Mouse (Mus musculus): ENCODE results near the gene Rbfox2. TPM values are rescaled to one million over a fixed set of nuclear protein-coding genes. Genes with fewer than 3 reads are reported as not detected.

Gene Rbfox2
- polyA plus RNA-seq, 1 experiment = 6.1 TPM

DNA sequence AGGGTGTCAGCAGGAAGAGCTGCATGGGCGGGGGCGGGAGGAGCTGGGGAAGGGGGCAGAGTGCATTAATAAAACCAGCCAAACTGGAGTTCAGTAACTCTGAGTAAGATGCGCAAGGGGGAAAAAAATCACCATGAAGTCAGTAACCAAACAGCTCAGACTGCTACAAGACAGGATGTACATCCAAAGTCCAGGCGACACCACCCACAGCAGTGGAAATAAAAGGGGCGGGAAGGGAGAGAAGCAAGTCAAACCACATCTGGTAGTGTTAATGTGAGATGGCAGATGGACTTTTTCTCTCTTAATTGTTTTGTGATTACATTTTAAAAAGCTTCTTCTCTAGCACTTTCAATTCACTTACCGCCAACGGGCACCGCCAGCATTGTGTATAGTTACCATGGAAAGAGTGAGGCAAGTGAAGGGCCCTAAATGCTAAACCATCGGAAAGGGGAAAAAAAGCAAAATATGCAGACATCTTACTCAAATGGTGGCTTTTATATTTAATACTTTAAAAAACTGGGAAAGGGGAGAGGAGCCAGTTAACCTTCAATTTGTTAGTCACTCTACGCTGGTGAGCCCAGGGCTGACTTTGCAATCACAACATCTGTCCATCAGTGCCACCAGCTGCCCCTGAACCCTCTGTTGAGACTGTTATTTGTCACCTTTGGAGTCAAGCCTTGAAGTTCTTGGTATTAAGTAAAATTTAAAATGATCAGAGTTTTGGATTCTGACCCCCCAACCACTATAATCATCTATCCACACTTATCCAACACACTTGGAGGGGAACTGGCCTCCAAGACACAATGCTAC is 202.2 kb downstream of the Rbfox2 start:
- WGBS = 87% methylated on average over 10 of the region's 10 CpGs
- Histone ChIP-seq H3K4me3 (replicated peaks; ENCODE audit: control insufficient read depth, low read depth, low read length) (no peak overlapping the region), H3K4me1 (ENCODE audit: control insufficient read depth, insufficient read depth, low read length) (no peaks in the 10 kb centered on the region), H3K27ac (ENCODE audit: control insufficient read depth, insufficient read depth, low read depth, low read length, poor library complexity) (no peak overlapping the region)
- TF ChIP-seq POLR2A (IDR thresholded peaks at IDR 0.05; ENCODE audit: borderline replicate concordance, control insufficient read depth, low read depth, low read length) (no peak), CTCF (IDR thresholded peaks at IDR 0.05; ENCODE audit: control insufficient read depth, insufficient read depth, low read length) (no peak)

DNA sequence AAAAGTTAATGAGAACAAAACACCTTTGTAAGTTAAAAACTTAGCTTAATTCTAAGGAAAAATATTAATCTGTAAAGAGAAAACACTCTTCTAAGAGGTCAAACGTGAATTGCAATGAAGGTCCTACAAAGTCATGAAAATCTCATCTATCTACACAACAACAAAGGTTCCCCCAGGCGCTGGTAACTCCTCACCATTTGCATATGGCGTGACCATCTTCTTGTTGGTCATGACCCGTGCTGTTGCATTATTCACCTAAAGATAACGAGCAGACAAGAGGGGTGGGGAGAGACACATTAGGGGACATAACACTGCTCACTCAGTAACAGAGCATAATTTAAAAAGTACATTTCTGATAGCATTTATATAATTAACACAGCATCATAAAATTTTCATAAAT is 204.1 kb downstream of the Rbfox2 start:
- 68% methylated on average over 5 of the region's 5 CpGs for WGBS

DNA sequence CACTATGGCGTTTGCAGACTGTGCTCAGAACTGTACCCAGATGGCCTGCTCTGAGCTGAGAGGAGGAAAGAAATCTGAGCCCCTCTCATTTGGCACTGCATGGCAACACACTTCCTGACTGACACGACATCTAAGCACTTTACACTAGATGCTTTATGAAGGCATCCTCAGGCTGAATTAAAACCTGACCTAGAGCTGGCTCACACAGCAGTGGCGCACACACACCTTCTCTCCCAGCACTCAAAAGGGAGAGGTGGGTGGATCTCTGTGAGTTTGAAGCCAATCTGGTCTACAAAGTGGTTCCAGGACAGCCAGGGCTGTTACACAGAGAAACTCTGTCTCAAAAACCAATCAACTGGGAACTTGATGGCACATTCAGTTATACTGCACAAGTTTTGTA is 207.0 kb downstream of the Rbfox2 start:
- Histone ChIP-seq H3K4me1 (ENCODE audit: control insufficient read depth, insufficient read depth, low read length) (no peaks in the 10 kb centered on the region), H3K4me3 (replicated peaks; ENCODE audit: control insufficient read depth, low read depth, low read length) (no peak overlapping the region), H3K27ac (ENCODE audit: control insufficient read depth, insufficient read depth, low read depth, low read length, poor library complexity) (no peak overlapping the region)
- no peak for TF ChIP-seq POLR2A (IDR thresholded peaks at IDR 0.05; ENCODE audit: borderline replicate concordance, control insufficient read depth, low read depth, low read length)
- no peak for TF ChIP-seq CTCF (IDR thresholded peaks at IDR 0.05; ENCODE audit: control insufficient read depth, insufficient read depth, low read length)
- 63% methylated on average over 3 of the region's 3 CpGs for WGBS

More for the DNA sequence above, 204.1 kb downstream of the Rbfox2 start:
- Histone ChIP-seq H3K27ac (ENCODE audit: control insufficient read depth, insufficient read depth, low read depth, low read length, poor library complexity) (no peak overlapping the region), H3K4me1 (ENCODE audit: control insufficient read depth, insufficient read depth, low read length) (no peaks in the 10 kb centered on the region), H3K4me3 (replicated peaks; ENCODE audit: control insufficient read depth, low read depth, low read length) (no peak overlapping the region)
- TF ChIP-seq POLR2A (IDR thresholded peaks at IDR 0.05; ENCODE audit: borderline replicate concordance, control insufficient read depth, low read depth, low read length) (no peak), CTCF (IDR thresholded peaks at IDR 0.05; ENCODE audit: control insufficient read depth, insufficient read depth, low read length) (no peak)

DNA sequence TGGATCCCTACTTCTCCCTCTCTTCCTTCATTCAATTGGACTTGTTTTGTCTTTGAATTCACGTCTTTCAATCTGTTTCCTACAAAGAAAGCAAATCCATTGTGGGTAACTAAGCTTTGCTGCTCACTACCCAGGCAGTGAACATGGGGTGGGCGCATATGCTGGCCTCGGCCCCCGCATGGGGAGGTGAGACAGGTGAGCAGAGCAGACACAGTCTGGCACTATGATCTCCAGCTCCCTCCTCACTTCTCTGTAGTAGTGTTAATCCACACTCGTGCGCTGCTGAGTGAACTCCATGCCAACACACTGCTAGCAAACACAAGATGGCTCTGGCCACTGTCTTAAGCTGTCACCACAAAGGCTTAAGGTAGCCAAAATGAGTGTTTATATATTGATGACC is 209.4 kb downstream of the Rbfox2 start:
- WGBS = 83% methylated on average over 6 of the region's 6 CpGs
- no peak for TF ChIP-seq CTCF (IDR thresholded peaks at IDR 0.05; ENCODE audit: control insufficient read depth, insufficient read depth, low read length)
- no peak for TF ChIP-seq POLR2A (IDR thresholded peaks at IDR 0.05; ENCODE audit: borderline replicate concordance, control insufficient read depth, low read depth, low read length)
- H3K27ac ChIP-seq (ENCODE audit: control insufficient read depth, insufficient read depth, low read depth, low read length, poor library complexity) = no peak overlapping the region
- H3K4me3 ChIP-seq (replicated peaks; ENCODE audit: control insufficient read depth, low read depth, low read length) = no peak overlapping the region
- no peaks in the 10 kb centered on the region for H3K4me1 ChIP-seq (ENCODE audit: control insufficient read depth, insufficient read depth, low read length)

DNA sequence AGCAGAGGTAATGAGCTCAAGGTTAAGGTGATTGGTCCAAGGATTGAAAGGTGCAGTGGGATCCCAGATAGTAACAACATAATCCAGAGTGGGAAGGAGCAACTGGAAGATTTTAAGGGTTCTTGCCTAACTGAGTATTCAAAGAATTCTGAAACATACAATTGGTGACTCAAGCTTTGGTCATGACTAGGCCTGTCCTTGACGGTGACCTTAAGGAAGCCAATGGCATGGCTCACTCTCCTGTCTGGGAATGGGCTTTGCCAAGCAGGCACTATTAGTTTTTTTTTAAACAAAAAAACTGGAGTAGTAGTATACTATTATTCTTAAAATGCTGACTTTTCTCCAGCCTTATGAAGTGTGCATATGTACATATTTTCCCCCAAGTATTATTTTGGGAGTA is 211.6 kb downstream of the Rbfox2 start:
- H3K4me1 ChIP-seq (ENCODE audit: control insufficient read depth, insufficient read depth, low read length) = no peaks in the 10 kb centered on the region
- WGBS = 89% methylated on average over 1 of the region's 1 CpGs
- H3K27ac ChIP-seq (ENCODE audit: control insufficient read depth, insufficient read depth, low read depth, low read length, poor library complexity) = no peak overlapping the region
- no peak overlapping the region for H3K4me3 ChIP-seq (replicated peaks; ENCODE audit: control insufficient read depth, low read depth, low read length)
- TF ChIP-seq POLR2A (IDR thresholded peaks at IDR 0.05; ENCODE audit: borderline replicate concordance, control insufficient read depth, low read depth, low read length) (no peak), CTCF (IDR thresholded peaks at IDR 0.05; ENCODE audit: control insufficient read depth, insufficient read depth, low read length) (no peak)

DNA sequence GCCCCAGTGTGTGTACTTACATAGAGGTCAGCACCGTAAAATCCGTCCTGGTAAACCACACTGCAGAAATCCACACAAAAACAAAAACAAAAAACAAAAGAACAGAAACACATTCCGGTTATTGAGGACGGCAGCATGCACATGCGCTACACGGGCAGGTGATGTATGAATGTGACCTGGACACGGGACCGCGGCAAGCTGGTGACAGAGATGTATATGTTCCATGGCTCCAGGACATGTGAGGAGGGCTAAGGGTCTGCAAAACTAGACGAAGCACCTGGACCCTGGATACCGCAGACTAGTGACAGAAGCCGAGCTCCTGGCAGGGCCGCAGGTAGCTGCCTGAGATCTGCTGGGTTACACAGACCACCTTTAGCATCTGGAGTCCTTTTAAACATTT is 212.4 kb downstream of the Rbfox2 start:
- Histone ChIP-seq H3K4me1 (ENCODE audit: control insufficient read depth, insufficient read depth, low read length) (no peaks in the 10 kb centered on the region), H3K27ac (ENCODE audit: control insufficient read depth, insufficient read depth, low read depth, low read length, poor library complexity) (no peak overlapping the region), H3K4me3 (replicated peaks; ENCODE audit: control insufficient read depth, low read depth, low read length) (no peak overlapping the region)
- 91% methylated on average over 13 of the region's 13 CpGs for WGBS
- TF ChIP-seq CTCF (IDR thresholded peaks at IDR 0.05; ENCODE audit: control insufficient read depth, insufficient read depth, low read length) (no peak), POLR2A (IDR thresholded peaks at IDR 0.05; ENCODE audit: borderline replicate concordance, control insufficient read depth, low read depth, low read length) (no peak)

DNA sequence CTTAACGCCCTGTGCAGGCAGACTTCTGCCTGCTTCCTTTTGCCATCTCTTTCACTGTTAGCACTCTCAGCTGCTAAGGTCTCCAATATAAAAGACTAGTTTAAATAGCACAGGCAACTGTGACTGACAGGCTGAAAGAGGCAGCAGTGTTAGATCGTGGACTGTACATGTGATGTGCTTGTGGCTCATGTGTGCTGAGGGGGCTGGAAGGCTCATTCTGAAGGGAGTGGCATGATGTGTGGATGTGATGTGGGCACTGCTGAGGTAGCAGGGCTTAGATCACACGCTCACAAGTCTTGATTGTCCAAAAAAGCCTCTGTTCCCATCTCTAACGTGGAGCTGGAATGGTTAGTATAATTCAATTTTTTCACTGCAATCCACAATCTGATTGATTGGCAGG is 215.4 kb downstream of the Rbfox2 start:
- TF ChIP-seq CTCF (IDR thresholded peaks at IDR 0.05; ENCODE audit: control insufficient read depth, insufficient read depth, low read length) (no peak), POLR2A (IDR thresholded peaks at IDR 0.05; ENCODE audit: borderline replicate concordance, control insufficient read depth, low read depth, low read length) (no peak)
- no peak overlapping the region for H3K4me3 ChIP-seq (replicated peaks; ENCODE audit: control insufficient read depth, low read depth, low read length)
- H3K27ac ChIP-seq (ENCODE audit: control insufficient read depth, insufficient read depth, low read depth, low read length, poor library complexity) = no peak overlapping the region
- WGBS = 73% methylated on average over 4 of the region's 4 CpGs
- H3K4me1 ChIP-seq (ENCODE audit: control insufficient read depth, insufficient read depth, low read length) = no peaks in the 10 kb centered on the region

DNA sequence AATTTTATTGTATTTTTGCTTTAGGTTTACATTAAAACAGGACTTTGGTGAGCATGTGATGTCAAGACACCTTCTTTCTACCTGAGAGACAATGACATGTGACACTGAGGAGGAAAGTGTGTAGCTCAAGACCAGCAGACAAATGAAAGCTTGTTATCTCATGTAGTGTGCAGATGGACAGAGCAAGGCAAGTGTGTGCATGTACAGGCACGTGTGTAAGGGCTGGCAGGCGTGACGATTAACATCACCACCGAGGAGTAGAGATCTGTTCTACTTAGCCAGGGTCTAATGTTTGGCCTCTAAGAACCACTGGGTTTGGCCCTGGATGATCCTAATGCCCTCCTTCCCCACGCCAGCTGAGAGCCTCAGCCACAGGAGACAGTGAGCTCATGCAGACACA is 216.3 kb downstream of the Rbfox2 start:
- TF ChIP-seq CTCF (IDR thresholded peaks at IDR 0.05; ENCODE audit: control insufficient read depth, insufficient read depth, low read length) (no peak), POLR2A (IDR thresholded peaks at IDR 0.05; ENCODE audit: borderline replicate concordance, control insufficient read depth, low read depth, low read length) (no peak)
- H3K4me3 ChIP-seq (replicated peaks; ENCODE audit: control insufficient read depth, low read depth, low read length) = no peak overlapping the region

More for the DNA sequence above, 216.3 kb downstream of the Rbfox2 start:
- Histone ChIP-seq H3K27ac (ENCODE audit: control insufficient read depth, insufficient read depth, low read depth, low read length, poor library complexity) (no peak overlapping the region), H3K4me1 (ENCODE audit: control insufficient read depth, insufficient read depth, low read length) (no peaks in the 10 kb centered on the region)
- 68% methylated on average over 5 of the region's 5 CpGs for whole genome bisulfite sequencing

Measured in bone marrow, adult 2 months (tissue).